Comparison of ENCODE assay signal across 25 mouse cellular contexts in the genomic region with DNA sequence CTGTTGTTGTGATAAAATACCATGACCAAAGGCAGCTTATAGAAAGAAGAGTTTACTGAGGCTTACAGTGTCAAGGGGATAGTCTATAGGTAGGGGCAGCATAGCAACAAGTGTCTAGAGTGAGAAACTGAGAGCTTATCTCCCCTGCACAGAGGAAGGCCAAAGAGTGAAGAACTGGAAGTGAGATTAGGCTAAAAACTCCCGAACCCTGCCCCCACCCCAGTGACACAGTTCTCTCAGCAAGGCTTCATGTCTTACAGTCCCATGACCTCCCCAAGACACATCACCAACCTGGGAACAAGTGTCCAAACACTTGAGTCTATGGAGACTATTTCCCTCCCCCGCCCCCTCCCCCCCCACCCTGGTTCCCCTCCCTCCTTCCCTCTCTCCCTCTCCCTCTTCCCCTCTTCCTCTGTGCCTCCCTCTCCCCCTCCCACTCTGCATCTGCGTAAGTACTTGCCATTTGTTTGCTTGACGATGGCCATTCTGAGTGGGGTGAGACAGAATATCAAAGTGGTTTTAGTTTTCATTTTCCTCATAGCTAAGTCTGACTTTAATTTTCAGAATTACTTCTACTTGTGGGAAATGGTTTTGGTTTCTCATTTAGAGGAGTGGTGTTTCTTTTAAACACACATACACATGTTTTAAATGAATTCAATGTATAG. TPM values are rescaled to one million over a fixed set of nuclear protein-coding genes. Genes with fewer than 3 reads are reported as not detected.
DNase-seq lines count a peak whose midpoint lies in the region; ATAC-seq lines count a peak whose summit lies in the region.
"Had no signal": no experiment of that assay in that cellular context is flagged by ENCODE, and none has a peak within 500 bp of the region (broad histone marks: within the 10 kb centered on the region; RNA-seq: fewer than 3 reads in every experiment).

No protein-coding gene starts in this region.

- H3K27ac ChIP-seq in embryonic facial prominence, embryonic 13.5 days, result peak overlapping the region; percentile 57; the same call in 1 of the 2 replicates
- no peak overlapping the region for H3K27ac ChIP-seq in kidney, embryonic 15.5 days
- H3K27ac ChIP-seq: forebrain, embryonic 15.5 days; heart, adult 2 months; heart, embryonic 13.5 days; hindbrain, embryonic 12.5 days; layer of hippocampus, adult 2 months; limb, embryonic 13.5 days; midbrain, embryonic 12.5 days had no signal

- peak; percentile 42 for DNase-seq in heart, adult 11 months
- no peak for DNase-seq in heart, postnatal 36 days
- peak; percentile 24 to 28 for DNase-seq in spleen, postnatal 36 days (ENCODE audit: low spot score in 2 of 2)
- no peak for DNase-seq in spleen, adult 18-20 months
- DNase-seq in lung, adult 18-20 months, result no peak
- no peak for DNase-seq in kidney, postnatal 10 days
- DNase-seq: adrenal gland, adult 2 months; cerebellum, adult 18-20 months; cerebellum, postnatal 25 days; gastrocnemius, postnatal 25 days; heart, adult 2 months; heart, postnatal 14 days; kidney, adult 2 months; kidney, postnatal 25 days; lung, adult 2 months; lung, postnatal 14 days had no signal

- no peak overlapping the region for H3K9ac ChIP-seq in embryonic facial prominence, embryonic 13.5 days
- H3K9ac ChIP-seq in kidney, embryonic 15.5 days, result no peak overlapping the region
- H3K9ac ChIP-seq: forebrain, embryonic 15.5 days; heart, embryonic 13.5 days; hindbrain, embryonic 12.5 days; limb, embryonic 13.5 days; midbrain, embryonic 12.5 days had no signal

- ATAC-seq in embryonic facial prominence, embryonic 13.5 days (ENCODE audit: insufficient number of reproducible peaks, insufficient read depth, low FRiP score, low TSS enrichment, low read depth), result no peak
- ATAC-seq in kidney, embryonic 15.5 days (replicated peaks; ENCODE audit: low FRiP score), result no peak
- ATAC-seq: forebrain, embryonic 15.5 days; Patski had no signal

- no peak overlapping the region for H3K4me3 ChIP-seq in embryonic facial prominence, embryonic 13.5 days
- no peak overlapping the region for H3K4me3 ChIP-seq in kidney, embryonic 15.5 days (replicated peaks)
- H3K4me3 ChIP-seq: forebrain, embryonic 15.5 days; heart, adult 2 months; heart, embryonic 13.5 days; hindbrain, embryonic 12.5 days; layer of hippocampus, adult 2 months; limb, embryonic 13.5 days; midbrain, embryonic 12.5 days had no signal

- H3K36me3 ChIP-seq in embryonic facial prominence, embryonic 13.5 days, result no peaks in the 10 kb centered on the region
- H3K36me3 ChIP-seq in kidney, embryonic 15.5 days, result no peaks in the 10 kb centered on the region
- H3K36me3 ChIP-seq: forebrain, embryonic 15.5 days; heart, embryonic 13.5 days; hindbrain, embryonic 12.5 days; limb, embryonic 13.5 days; midbrain, embryonic 12.5 days had no signal

- H3K27me3 ChIP-seq in embryonic facial prominence, embryonic 13.5 days, result no peaks in the 10 kb centered on the region
- H3K27me3 ChIP-seq in kidney, embryonic 15.5 days, result no peaks in the 10 kb centered on the region
- H3K27me3 ChIP-seq: forebrain, embryonic 15.5 days; heart, embryonic 13.5 days; hindbrain, embryonic 12.5 days; limb, embryonic 13.5 days; midbrain, embryonic 12.5 days; Patski had no signal

- no peak overlapping the region for H3K4me2 ChIP-seq in embryonic facial prominence, embryonic 13.5 days
- H3K4me2 ChIP-seq in kidney, embryonic 15.5 days, result no peak overlapping the region
- H3K4me2 ChIP-seq: forebrain, embryonic 15.5 days; heart, embryonic 13.5 days; hindbrain, embryonic 12.5 days; limb, embryonic 13.5 days; midbrain, embryonic 12.5 days had no signal

- 33% methylated on average over 4 of the region's 4 CpGs for WGBS in embryonic facial prominence, embryonic 13.5 days
- WGBS in kidney, embryonic 15.5 days, result 71% methylated on average over 4 of the region's 4 CpGs

- H3K9me3 ChIP-seq in embryonic facial prominence, embryonic 13.5 days, result no peaks in the 10 kb centered on the region
- H3K9me3 ChIP-seq in kidney, embryonic 15.5 days (replicated peaks), result no peaks in the 10 kb centered on the region
- H3K9me3 ChIP-seq: forebrain, embryonic 15.5 days; heart, embryonic 13.5 days; hindbrain, embryonic 12.5 days; limb, embryonic 13.5 days; midbrain, embryonic 12.5 days had no signal

- intact Hi-C loops in heart, postnatal 36 days (cut with DNase I), result no loop called here

- H3K4me1 ChIP-seq in embryonic facial prominence, embryonic 13.5 days, result peaks cover 21% of the 10 kb centered on the region
- no peaks in the 10 kb centered on the region for H3K4me1 ChIP-seq in kidney, embryonic 15.5 days
- H3K4me1 ChIP-seq: forebrain, embryonic 15.5 days; hindbrain, embryonic 12.5 days; limb, embryonic 13.5 days had no signal

RNA-seq across cellular contexts. Expression of a gene that starts 24.7 kb away (rescaled TPM):
- 10 to 100 TPM; 53.0 to 55.9 TPM for total RNA-seq in heart, postnatal 36 days (2021)
- 105 and 118 TPM in 2 replicates for polyA plus RNA-seq in embryonic facial prominence, embryonic 13.5 days (2015; fragmentation: Nextera tagmentation; extraction: Ambion mirVana)
- 76.4 and 83.3 TPM in 2 replicates for polyA plus RNA-seq in kidney, embryonic 15.5 days (2015; fragmentation: Nextera tagmentation; extraction: Ambion mirVana)

Comparison
In these comparisons a context has a peak if more than half of its experiments do, and no peak if none do; other contexts are left out.
1. DNase-seq: peak in heart, adult 11 months (single experiment) and spleen, postnatal 36 days (2 of 2); none in heart, postnatal 36 days (0 of 2), spleen, adult 18-20 months (0 of 2), lung, adult 18-20 months (0 of 2) and kidney, postnatal 10 days (single experiment).